Mouse (Mus musculus) MEL (cell line): ENCODE measurements around the gene Rpl6. TPM values are rescaled to one million over a fixed set of nuclear protein-coding genes. Genes with fewer than 3 reads are reported as not detected.

Experiments used
- DNase-seq: peaks from one replicate; pipeline ENCODE4 v3.0.0; 2011; ENCODE audit warnings: low read depth, low spot score
- H3K27ac ChIP-seq: 2 replicates; pipeline ENCODE4 v1.5.1; 2012; ENCODE audit warnings: low read depth, mild to moderate bottlenecking, control low read depth, low read length, moderate library complexity; ENCODE audit not compliant: control insufficient read depth
- H3K27me3 ChIP-seq, 2 experiments: fragments of 150-350 bp in 1 of 2; sonication (generic) in 1 of 2; 2 replicates each; pipeline ENCODE4 v1.6.1; 2012; ENCODE audit warnings: low read length in 2 of 2, mild to moderate bottlenecking in 2 of 2, improper control_type of control experiment in 1 of 2, moderate library complexity in 1 of 2; ENCODE audit not compliant: insufficient read depth in 2 of 2, control insufficient read depth in 1 of 2
- H3K36me3 ChIP-seq, 2 experiments: 2 replicates each; pipeline ENCODE4 v1.6.1; 2012 to 2014; ENCODE audit warnings: low read length in 2 of 2, improper control_type of control experiment in 1 of 2, inconsistent platforms in 1 of 2, mild to moderate bottlenecking in 1 of 2; ENCODE audit not compliant: insufficient read depth in 2 of 2, control insufficient read depth in 1 of 2
- H3K4me1 ChIP-seq, 2 experiments: fragments of 150-350 bp in 1 of 2; sonication (generic) in 1 of 2; 2 replicates each; pipeline ENCODE4 v1.6.1; 2012; ENCODE audit warnings: low read length in 2 of 2, improper control_type of control experiment in 1 of 2, mild to moderate bottlenecking in 1 of 2; ENCODE audit not compliant: insufficient read depth in 2 of 2, control insufficient read depth in 1 of 2
- H3K4me3 ChIP-seq, 2 experiments: fragments of 150-350 bp in 1 of 2; sonication (generic) in 1 of 2; 2 replicates each; pipeline ENCODE4 v1.5.1; 2012; ENCODE audit warnings: low read depth in 2 of 2, low read length in 2 of 2, mild to moderate bottlenecking in 2 of 2, moderate library complexity in 2 of 2, control low read depth in 1 of 2, improper control_type of control experiment in 1 of 2; ENCODE audit not compliant: control insufficient read depth in 1 of 2, insufficient read depth in 1 of 2
- H3K79me2 ChIP-seq: 2 replicates; pipeline ENCODE4 v1.6.1; 2012; ENCODE audit warnings: mild to moderate bottlenecking, low read length, moderate library complexity; ENCODE audit not compliant: control insufficient read depth, poor library complexity, insufficient read depth
- H3K9ac ChIP-seq: 2 replicates; pipeline ENCODE4 v1.6.1; 2012; ENCODE audit warnings: low read depth, mild to moderate bottlenecking, control low read depth, low read length, moderate library complexity; ENCODE audit not compliant: control insufficient read depth, poor library complexity, severe bottlenecking
- H3K9me3 ChIP-seq: fragments of 150-350 bp; sonication (generic); replicated peaks from 2 replicates; pipeline ENCODE4 v1.6.1; 2012; ENCODE audit warnings: mild to moderate bottlenecking, low read length, improper control_type of control experiment, moderate library complexity; ENCODE audit not compliant: insufficient read depth
- BHLHE40 ChIP-seq: IDR thresholded peaks from 2 replicates; pipeline ENCODE4 v1.6.1; 2012; ENCODE audit warnings: low read depth, mild to moderate bottlenecking, inconsistent platforms, low read length, improper control_type of control experiment, borderline replicate concordance
- CHD2 ChIP-seq: IDR thresholded peaks from 2 replicates; pipeline ENCODE4 v1.6.1; 2011; ENCODE audit warnings: low read length, improper control_type of control experiment
- CTCF ChIP-seq, 3 experiments: IDR thresholded peaks in 2 of 3; conservative IDR thresholded peaks in 1 of 3; 2 replicates each; pipeline ENCODE4 v1.5.1; 2011 to 2012; ENCODE audit warnings: low read length in 3 of 3, low read depth in 2 of 3, mild to moderate bottlenecking in 2 of 3, improper control_type of control experiment in 1 of 3, inconsistent platforms in 1 of 3, mixed read lengths in 1 of 3, moderate library complexity in 1 of 3; ENCODE audit not compliant: control insufficient read depth in 1 of 3, insufficient read depth in 1 of 3, poor library complexity in 1 of 3, severe bottlenecking in 1 of 3
- ELF1 ChIP-seq: IDR thresholded peaks from 2 replicates; pipeline ENCODE4 v1.6.1; 2014; ENCODE audit warnings: low read depth, mild to moderate bottlenecking, inconsistent platforms, low read length, improper control_type of control experiment, moderate library complexity
- EP300 ChIP-seq, 2 experiments: IDR thresholded peaks; 2 replicates each; pipeline ENCODE4 v1.6.1; 2011; ENCODE audit warnings: improper control_type of control experiment in 2 of 2, low read length in 2 of 2, low read depth in 1 of 2, mild to moderate bottlenecking in 1 of 2
- GABPA ChIP-seq: IDR thresholded peaks from 2 replicates; pipeline ENCODE4 v1.6.1; 2012; ENCODE audit warnings: low read depth, mild to moderate bottlenecking, inconsistent platforms, low read length, improper control_type of control experiment, moderate library complexity
- HCFC1 ChIP-seq: IDR thresholded peaks from 2 replicates; pipeline ENCODE4 v1.6.1; 2012; ENCODE audit warnings: low read depth, mild to moderate bottlenecking, inconsistent platforms, low read length, improper control_type of control experiment, moderate library complexity
- JUND ChIP-seq: IDR thresholded peaks from 2 replicates; pipeline ENCODE4 v1.6.1; 2011; ENCODE audit warnings: low read depth, mild to moderate bottlenecking, improper control_type of control experiment, low read length
- MEF2A ChIP-seq: IDR thresholded peaks from 2 replicates; pipeline ENCODE4 v1.6.1; 2014; ENCODE audit warnings: low read depth, mild to moderate bottlenecking, inconsistent platforms, low read length, improper control_type of control experiment; ENCODE audit not compliant: poor library complexity, insufficient replicate concordance, severe bottlenecking; ENCODE audit errors: extremely low read depth
- NELFE ChIP-seq: IDR thresholded peaks from 2 replicates; pipeline ENCODE4 v1.6.1; 2011; ENCODE audit warnings: low read depth, low read length, improper control_type of control experiment
- NRF1 ChIP-seq: IDR thresholded peaks from 2 replicates; pipeline ENCODE4 v1.6.1; 2014; ENCODE audit warnings: low read depth, mild to moderate bottlenecking, inconsistent platforms, low read length, improper control_type of control experiment, moderate library complexity; ENCODE audit not compliant: poor library complexity, insufficient read depth, severe bottlenecking
- POLR2A ChIP-seq, 2 experiments: IDR thresholded peaks; 2 replicates each; pipeline ENCODE4 v1.6.1; 2011 to 2012; ENCODE audit warnings: low read length in 2 of 2, mild to moderate bottlenecking in 2 of 2, control low read depth in 1 of 2, improper control_type of control experiment in 1 of 2, low read depth in 1 of 2, moderate library complexity in 1 of 2; ENCODE audit not compliant: control insufficient read depth in 1 of 2, insufficient read depth in 1 of 2, poor library complexity in 1 of 2
- POLR2AphosphoS2 ChIP-seq: IDR thresholded peaks from 2 replicates; pipeline ENCODE4 v1.6.1; 2011; ENCODE audit warnings: low read length, improper control_type of control experiment
- POLR2AphosphoS5 ChIP-seq: IDR thresholded peaks from 2 replicates; pipeline ENCODE4 v1.6.1; 2012; ENCODE audit warnings: low read depth, borderline replicate concordance, mild to moderate bottlenecking, inconsistent platforms, low read length, moderate library complexity, mixed read lengths
- SIN3A ChIP-seq: IDR thresholded peaks from 2 replicates; pipeline ENCODE4 v1.6.1; 2012; ENCODE audit warnings: low read length, improper control_type of control experiment, inconsistent platforms
- SMC3 ChIP-seq: IDR thresholded peaks from 2 replicates; pipeline ENCODE4 v1.6.1; 2011; ENCODE audit warnings: low read depth, low read length, improper control_type of control experiment
- TAL1 ChIP-seq: IDR thresholded peaks from 2 replicates; pipeline ENCODE4 v1.6.1; 2012; ENCODE audit warnings: mild to moderate bottlenecking, inconsistent platforms, low read length, moderate library complexity, mixed read lengths
- TBP ChIP-seq: IDR thresholded peaks from 2 replicates; pipeline ENCODE4 v1.8.0; 2011; ENCODE audit warnings: low read depth, low read length, improper control_type of control experiment
- UBTF ChIP-seq: IDR thresholded peaks from 2 replicates; pipeline ENCODE4 v1.6.1; 2012; ENCODE audit warnings: low read depth, mild to moderate bottlenecking, inconsistent platforms, low read length, improper control_type of control experiment, moderate library complexity, borderline replicate concordance; ENCODE audit not compliant: insufficient read depth
- USF2 ChIP-seq, 2 experiments: IDR thresholded peaks; 2 replicates each; pipeline ENCODE4 v1.6.1; 2011 to 2012; ENCODE audit warnings: improper control_type of control experiment in 2 of 2, low read length in 2 of 2, borderline replicate concordance in 1 of 2, inconsistent platforms in 1 of 2, low read depth in 1 of 2, mild to moderate bottlenecking in 1 of 2; ENCODE audit not compliant: insufficient read depth in 1 of 2
- ZKSCAN1 ChIP-seq: IDR thresholded peaks from 2 replicates; pipeline ENCODE4 v1.6.1; 2012; ENCODE audit warnings: low read depth, mild to moderate bottlenecking, inconsistent platforms, low read length, improper control_type of control experiment, moderate library complexity
- ZMIZ1 ChIP-seq: IDR thresholded peaks from 2 replicates; pipeline ENCODE4 v1.6.1; 2012; ENCODE audit warnings: low read depth, mild to moderate bottlenecking, inconsistent platforms, low read length, improper control_type of control experiment, moderate library complexity
- ZNF384 ChIP-seq: IDR thresholded peaks from 2 replicates; pipeline ENCODE4 v1.6.1; 2012; ENCODE audit warnings: low read depth, mild to moderate bottlenecking, inconsistent platforms, low read length, improper control_type of control experiment
- polyA plus RNA-seq, 2 experiments: library from polyadenylated mRNA; stranded (reverse) in 1 of 2; unstranded in 1 of 2; fragments of >175 nt in 1 of 2; fragments of >200 nt in 1 of 2; gene quantifications; 2 replicates each; pipeline versions ENCODE4 v1.2.1 to v1.2.4; 2012; ENCODE audit warnings: low replicate concordance in 2 of 2, low read depth in 1 of 2; ENCODE audit not compliant: insufficient read length in 2 of 2, insufficient read depth in 1 of 2, missing spikeins in 1 of 2
- total RNA-seq: library from RNA; depleted of rRNA; stranded (reverse); fragments of 300-350 nt; gene quantifications from 2 replicates; pipeline ENCODE4 v1.2.3, GENCODE M21; 2012

Rpl6 gene
- total and polyA plus RNA-seq, 3 experiments, result 850 to 2,901 (median 2,779) TPM

DNA sequence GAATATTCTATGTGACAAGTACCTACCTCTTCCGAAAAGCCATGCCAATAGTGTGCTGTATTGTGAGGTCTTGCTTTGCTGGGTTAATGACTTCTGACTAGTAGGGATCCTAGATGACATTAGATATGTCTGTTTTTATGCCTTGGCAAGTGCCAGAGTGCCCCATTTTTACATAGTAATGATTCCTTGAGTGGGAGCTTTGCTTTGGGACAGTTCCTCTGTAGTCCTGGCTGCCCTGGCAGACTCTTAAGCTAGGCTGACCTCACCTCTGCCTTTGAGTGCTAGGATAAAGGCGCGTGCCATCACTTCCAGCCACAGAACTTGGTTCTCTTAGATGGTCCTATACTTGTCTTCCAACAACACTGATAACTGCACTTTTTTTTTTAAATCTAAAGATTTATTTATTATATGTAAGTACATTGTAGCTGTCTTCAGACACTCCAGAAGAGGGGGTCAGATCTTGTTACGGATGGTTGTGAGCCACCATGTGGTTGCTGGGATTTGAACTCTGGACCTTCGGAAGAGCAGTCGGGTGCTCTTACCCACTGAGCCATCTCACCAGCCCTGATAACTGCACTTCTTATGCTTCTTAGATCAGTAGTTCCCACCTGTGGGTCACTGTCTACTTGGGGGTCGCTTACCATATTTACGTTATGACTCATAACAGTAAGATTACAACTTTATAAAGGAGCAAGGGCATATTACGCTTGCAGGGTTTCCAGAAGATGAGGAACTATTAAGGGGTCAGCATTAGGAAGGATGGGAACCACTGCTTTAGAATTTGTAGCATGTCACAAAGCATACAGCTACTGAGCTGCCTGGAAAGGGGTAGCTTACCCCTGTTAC is 5.7 kb downstream of the Rpl6 start:
- no peaks in the 10 kb centered on the region for H3K9me3 ChIP-seq
- H3K27me3 ChIP-seq, result no peaks in the 10 kb centered on the region
- TF ChIP-seq CHD2, result peak; percentile 34; the same call in 1 of the 2 replicates
- TF ChIP-seq GABPA, result no peak
- TF ChIP-seq SMC3, result peak; percentile 16; the same call in 1 of the 2 replicates
- peak; percentile 87 for TF ChIP-seq TBP
- TF ChIP-seq POLR2A (IDR thresholded peaks at IDR 0.05; ENCODE audit: control insufficient read depth in 1 of 2, insufficient read depth in 1 of 2, low read depth in 1 of 2, low read length in 2 of 2, poor library complexity in 1 of 2), result peak in 1 of 2 experiments; percentile 45; a peak in 1 of 4 replicates
- TF ChIP-seq BHLHE40, result 0 out of 2 replicates have a peak, but pooled peaks have one; percentile 5
- TF ChIP-seq ZKSCAN1, result no peak
- peak; percentile 94 for TF ChIP-seq POLR2AphosphoS2
- TF ChIP-seq ELF1, result no peak
- peaks cover 17 to 23% of the 10 kb centered on the region in 2 experiments for H3K36me3 ChIP-seq
- H3K9ac ChIP-seq, result no peak overlapping the region
- H3K4me3 ChIP-seq, result no peak overlapping the region
- DNase-seq, result peak; percentile 56
- H3K4me1 ChIP-seq, result peaks cover 2 to 14% of the 10 kb centered on the region in 2 experiments; a peak in 2 of 4 replicates
- H3K79me2 ChIP-seq, result peaks cover 30% of the 10 kb centered on the region
- no peak overlapping the region for H3K27ac ChIP-seq

DNA sequence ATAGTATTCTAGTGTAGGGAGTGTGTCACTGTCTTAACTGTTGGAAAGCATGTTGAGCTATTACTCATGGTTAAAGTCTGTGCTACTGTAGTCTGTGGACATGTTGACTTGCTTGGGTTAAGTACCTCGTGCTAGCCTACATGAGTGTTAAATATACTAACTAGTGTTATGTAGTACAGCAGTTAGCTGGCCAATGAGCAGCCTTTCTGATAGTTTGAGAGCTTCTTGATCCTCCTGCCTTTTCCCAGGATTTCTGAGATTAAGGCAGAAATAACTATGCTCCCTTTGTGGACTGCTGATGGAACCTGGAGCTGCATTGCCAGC is 6.3 kb downstream of the Rpl6 start:
- H3K9ac ChIP-seq, result no peak overlapping the region
- peaks cover 2 to 17% of the 10 kb centered on the region in 2 experiments; a peak in 3 of 4 replicates for H3K4me1 ChIP-seq
- peaks cover 24% of the 10 kb centered on the region for H3K79me2 ChIP-seq
- no peaks in the 10 kb centered on the region for H3K27me3 ChIP-seq
- H3K4me3 ChIP-seq, result no peak overlapping the region
- H3K9me3 ChIP-seq, result no peaks in the 10 kb centered on the region
- no peak for TF ChIP-seq SIN3A
- TF ChIP-seq POLR2AphosphoS5, result no peak
- TF ChIP-seq MEF2A, result no peak
- no peak for TF ChIP-seq USF2 (IDR thresholded peaks at IDR 0.05; ENCODE audit: borderline replicate concordance in 1 of 2, insufficient read depth in 1 of 2, low read depth in 1 of 2, low read length in 2 of 2)
- TF ChIP-seq CTCF (IDR thresholded peaks at IDR 0.05 in 2 of 3, conservative IDR thresholded peaks at IDR 0.05 in 1 of 3; ENCODE audit: control insufficient read depth in 1 of 3, insufficient read depth in 1 of 3, low read depth in 2 of 3, low read length in 3 of 3, poor library complexity in 1 of 3, severe bottlenecking in 1 of 3), result no peak
- no peak for TF ChIP-seq NRF1
- TF ChIP-seq ZNF384, result no peak
- TF ChIP-seq NELFE, result no peak
- TF ChIP-seq ZMIZ1, result no peak
- TF ChIP-seq TAL1, result no peak
- TF ChIP-seq HCFC1, result no peak
- TF ChIP-seq UBTF, result no peak
- no peak for TF ChIP-seq JUND
- TF ChIP-seq EP300 (IDR thresholded peaks at IDR 0.05; ENCODE audit: low read depth in 1 of 2, low read length in 2 of 2), result no peak
- no peak overlapping the region for H3K27ac ChIP-seq
- peak; percentile 65 for DNase-seq
- peaks cover 16 to 26% of the 10 kb centered on the region in 2 experiments for H3K36me3 ChIP-seq
